Mouse (Mus musculus) layer of hippocampus, adult 2 months (tissue): ENCODE measurements around the gene Adap1. TPM values are rescaled to one million over a fixed set of nuclear protein-coding genes. Genes with fewer than 3 reads are reported as not detected.

ENCODE experiments used
- DNase-seq, 2 experiments: peaks; one replicate each; pipeline ENCODE4 v3.0.0; 2022; ENCODE audit warnings: low spot score in 2 of 2
- H3K27ac ChIP-seq: fragments of 200-600 bp; 2 replicates; pipeline ENCODE4 v1.8.1; 2022
- H3K4me3 ChIP-seq: fragments of 200-600 bp; 2 replicates; pipeline ENCODE4 v1.8.1; 2022; ENCODE audit warnings: mild to moderate bottlenecking
- CTCF ChIP-seq: fragments of 200-600 bp; conservative IDR thresholded peaks from 2 replicates; pipeline ENCODE4 v1.8.1; 2022; ENCODE audit warnings: antibody characterized with exemption, mild to moderate bottlenecking, moderate library complexity
- total RNA-seq, 2 experiments: library from RNA; stranded (reverse); gene quantifications; 2 replicates each; pipeline ENCODE4 v1.2.3; 2021

Gene Adap1
- total RNA-seq, 2 experiments from 2014 or later, result 162 to 171 TPM

DNA sequence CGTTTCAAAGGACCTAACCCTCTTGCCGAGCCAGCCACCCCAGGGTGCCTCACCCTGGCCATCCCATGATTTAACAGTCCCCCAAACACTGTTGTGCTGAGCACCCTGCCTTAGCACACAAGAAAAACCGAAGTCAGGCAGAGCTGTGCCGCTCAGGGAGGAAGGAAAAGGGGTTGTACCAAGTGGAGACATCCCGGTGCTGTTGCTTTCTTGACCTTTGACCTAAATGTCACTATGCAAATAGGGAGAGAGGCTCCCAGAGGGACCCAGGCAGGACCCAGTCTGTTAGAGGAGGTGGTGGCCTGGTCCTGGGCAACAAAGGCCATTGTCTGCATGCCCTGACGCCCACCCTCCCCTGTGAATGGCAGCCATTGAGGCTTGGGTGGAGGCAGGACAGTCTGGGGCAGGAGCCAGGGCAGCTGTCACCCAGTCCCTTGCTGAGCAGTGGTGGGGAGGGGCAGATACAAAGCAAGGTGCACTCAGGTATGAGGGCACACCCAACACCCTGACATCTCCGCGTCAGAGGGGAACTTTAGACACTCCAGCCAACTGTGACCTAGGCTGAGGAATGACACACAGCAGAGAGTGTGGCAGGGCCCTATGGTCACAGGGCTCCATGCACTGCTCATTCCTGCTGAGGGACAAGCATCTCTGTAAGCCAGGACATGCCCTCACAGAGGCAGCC lies 39.9 kb downstream of the Adap1 start:
- no peak for TF ChIP-seq CTCF
- no peak overlapping the region for H3K4me3 ChIP-seq
- no peak for DNase-seq
- peak overlapping the region; percentile 84 for H3K27ac ChIP-seq

DNA sequence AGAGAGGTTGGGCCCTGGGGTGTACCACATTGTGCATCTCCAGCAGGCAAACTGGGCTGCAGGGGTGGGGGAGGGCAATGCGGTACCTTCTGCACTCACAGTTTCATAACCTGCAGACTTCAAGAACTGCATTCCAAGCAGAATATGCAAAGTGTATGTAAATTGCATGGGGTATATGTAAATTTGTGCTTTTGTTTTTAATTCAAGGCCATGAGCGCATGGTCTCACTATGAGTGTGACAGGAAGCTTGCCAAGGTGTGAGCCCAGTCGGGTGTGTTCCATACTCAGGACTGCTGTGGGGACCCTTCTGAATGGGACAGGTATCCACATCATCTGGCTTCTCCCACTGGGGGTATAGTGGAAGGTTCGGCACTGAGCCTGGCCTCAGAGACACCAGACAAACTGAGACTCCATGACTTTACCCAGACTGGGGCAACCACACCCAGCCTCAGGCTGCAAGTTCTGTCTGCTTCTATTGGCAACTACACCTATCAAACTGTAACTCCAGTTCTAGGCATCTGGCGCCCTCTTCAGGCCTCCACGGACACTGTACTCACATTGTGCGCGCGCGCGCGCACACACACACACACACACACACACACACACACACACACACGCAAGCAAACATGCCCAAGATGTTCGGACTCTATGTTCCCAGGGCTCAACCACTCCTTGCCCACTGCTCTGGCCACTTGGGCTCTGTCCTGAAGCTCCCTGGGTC lies 41.8 kb downstream of the Adap1 start:
- no peak overlapping the region for H3K4me3 ChIP-seq
- no peak for DNase-seq
- peak; percentile 22 for TF ChIP-seq CTCF
- peak overlapping the region; percentile 84 for H3K27ac ChIP-seq

DNA sequence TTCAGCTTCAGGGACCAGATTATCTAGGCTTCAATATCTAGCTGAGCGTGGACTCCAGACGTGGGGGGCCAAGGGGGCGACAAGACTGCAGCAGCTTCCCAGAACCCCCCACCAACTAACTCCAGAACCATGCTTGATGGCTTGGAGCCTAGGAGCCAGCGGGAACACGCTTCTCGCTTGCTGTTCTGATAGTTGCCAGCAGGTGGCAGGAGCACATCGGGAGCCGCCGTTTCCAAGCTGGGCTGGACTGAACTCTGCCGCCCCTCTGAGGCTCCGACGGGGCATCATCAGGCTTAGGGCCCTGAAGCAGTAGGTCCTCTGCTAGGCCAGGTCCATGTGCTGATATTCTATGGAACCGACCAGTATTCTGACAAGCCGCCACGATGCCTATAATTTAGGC lies 43.2 kb downstream of the Adap1 start:
- peak; percentile 80 to 93 for DNase-seq
- Histone ChIP-seq H3K27ac (peak overlapping the region; percentile 75), H3K4me3 (no peak overlapping the region)
- peak; percentile 99 for TF ChIP-seq CTCF

DNA sequence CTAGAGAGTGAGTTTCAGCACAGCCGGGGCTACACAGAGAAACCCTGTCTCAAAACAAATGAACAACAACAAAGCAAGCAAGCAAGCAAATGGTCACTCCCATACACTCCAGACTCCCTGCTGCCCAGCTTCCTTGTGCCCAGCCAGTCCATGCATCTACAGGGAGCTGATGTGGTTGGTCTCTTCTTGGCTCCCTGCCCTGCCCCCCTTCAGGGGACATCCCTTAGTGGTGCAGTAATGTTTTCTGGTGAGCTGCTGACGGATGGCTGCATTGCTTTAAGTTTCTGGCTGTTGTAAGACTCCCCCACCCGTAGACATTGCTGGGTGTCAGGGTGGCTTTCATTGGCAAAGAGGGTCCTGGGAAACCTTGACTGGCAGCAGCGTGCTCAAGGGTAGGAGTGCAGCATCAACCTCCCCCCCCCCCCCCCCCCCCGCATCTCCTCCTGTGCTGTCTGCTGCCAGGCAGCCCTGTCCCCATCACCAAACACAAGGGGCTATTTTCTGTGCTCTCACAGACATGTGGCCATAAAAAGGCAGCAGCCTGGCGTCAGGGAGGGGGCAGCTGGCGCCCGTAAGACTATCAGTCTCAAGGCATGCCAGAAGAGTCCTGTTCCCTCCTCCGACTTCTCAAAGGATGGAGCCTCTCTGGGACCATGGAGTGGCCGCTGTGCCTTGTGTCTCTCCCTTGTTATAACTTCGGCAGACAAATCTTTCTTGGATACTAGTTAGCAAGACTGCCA lies 43.9 kb downstream of the Adap1 start:
- no peak for DNase-seq
- TF ChIP-seq CTCF, result no peak
- H3K27ac ChIP-seq, result peak overlapping the region; percentile 75
- no peak overlapping the region for H3K4me3 ChIP-seq

DNA sequence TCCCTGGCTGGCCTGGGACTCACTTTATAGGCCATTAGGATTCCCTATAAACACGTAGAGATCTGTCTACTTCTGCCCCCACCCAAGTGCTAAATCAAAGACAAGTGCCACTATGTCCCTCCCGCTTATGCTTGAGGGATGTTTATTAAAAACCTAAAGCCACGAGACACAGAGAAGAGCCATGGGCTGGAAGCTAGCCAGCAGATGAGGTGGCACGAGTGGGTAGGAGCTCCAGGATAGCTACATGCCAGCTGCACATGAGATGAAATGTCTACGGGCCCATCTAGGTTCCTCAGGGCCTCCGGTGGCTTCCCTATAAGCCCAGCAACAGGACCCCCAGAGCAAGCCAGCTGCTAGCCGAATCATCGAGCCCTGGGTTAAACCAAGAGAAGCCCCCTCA lies 48.1 kb downstream of the Adap1 start:
- no peak for DNase-seq
- Histone ChIP-seq H3K27ac (peak overlapping the region; percentile 39; the same call in 1 of the 2 replicates), H3K4me3 (no peak overlapping the region)
- no peak for TF ChIP-seq CTCF

DNA sequence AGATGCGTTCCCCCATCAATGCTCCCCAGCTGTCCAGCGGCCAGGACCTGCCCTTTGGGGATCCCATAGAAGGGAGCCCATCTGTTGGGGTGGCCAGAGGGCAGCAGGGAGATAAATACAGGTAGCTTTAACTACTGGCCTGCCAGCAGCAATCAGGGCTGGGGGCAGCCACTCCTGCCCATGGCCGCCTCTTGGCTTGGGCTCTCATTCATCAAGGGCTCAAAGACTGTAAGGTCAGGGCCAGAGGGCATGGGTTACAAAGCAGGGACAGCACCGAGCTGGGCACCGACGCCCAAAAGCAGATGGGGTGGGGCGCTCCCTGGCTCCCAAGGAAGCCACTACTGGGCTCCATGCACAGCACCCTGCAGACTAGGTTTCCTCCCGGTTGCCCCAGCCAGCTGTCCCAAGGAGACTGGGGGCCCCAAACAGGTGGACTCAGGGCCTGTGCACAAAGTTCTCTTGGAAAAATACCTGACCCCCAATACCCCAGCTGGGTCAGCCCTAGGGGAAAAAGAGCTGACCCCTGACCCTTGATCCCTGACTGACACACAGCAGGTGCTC lies 53.3 kb downstream of the Adap1 start:
- H3K4me3 ChIP-seq, result no peak overlapping the region
- peak overlapping the region; percentile 51 for H3K27ac ChIP-seq
- no peak for DNase-seq
- no peak for TF ChIP-seq CTCF

DNA sequence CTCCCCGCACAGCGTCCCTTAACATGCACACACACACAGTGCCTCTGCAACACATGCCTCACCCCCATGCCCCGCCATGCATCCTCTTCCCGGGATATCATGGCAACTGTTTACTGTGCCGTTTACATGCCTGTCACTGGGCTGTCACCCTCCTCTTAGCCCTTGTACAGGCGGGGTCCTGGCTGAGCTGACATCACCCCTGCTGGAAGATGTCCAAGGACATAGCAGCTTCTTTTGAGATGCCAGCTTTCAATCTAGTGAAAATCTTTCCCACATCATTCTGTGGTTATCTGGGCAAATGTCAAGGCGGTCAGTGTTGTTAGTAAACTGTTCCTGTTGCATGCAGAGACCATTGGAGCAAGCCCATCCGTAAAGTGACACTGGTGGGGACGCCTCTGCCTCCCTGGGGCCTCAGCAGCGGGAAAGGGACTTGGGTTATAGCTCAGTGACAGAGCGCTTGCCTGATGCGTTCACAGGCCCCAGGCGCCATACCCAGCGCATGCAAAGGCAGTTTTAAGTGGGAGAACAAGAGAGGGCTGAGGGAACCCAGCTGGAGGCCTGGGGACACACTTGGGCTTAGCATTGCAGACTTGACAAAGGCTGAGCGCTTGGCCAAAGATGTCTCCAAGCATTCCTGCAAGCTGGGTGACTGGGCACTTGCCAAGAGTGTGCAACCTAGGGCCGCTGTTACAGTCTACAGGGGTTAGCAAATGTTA lies 54.5 kb downstream of the Adap1 start:
- DNase-seq, result no peak
- Histone ChIP-seq H3K27ac (peak overlapping the region; percentile 77), H3K4me3 (no peak overlapping the region)
- no peak for TF ChIP-seq CTCF

DNA sequence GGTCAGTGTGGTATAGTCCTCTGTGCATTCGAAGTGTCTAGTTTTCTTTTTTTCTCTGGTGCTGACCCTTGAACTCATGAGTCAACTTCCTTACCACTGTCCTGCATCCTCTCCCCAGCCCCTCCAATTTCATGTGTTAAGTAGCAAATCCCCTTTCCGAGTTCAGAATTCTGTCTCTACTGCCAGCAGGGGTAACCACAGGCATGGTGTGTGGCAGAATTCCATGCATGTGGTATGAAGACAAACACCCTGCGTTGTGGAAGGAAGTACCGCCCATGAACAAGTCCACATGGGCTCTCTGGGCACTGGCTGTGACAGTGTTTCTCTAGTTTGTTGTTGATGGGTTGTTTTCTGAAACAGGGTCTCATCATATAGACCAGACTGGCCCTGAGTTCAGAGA lies 57.8 kb downstream of the Adap1 start:
- H3K27ac ChIP-seq, result 0 out of 2 replicates have a peak overlapping the region, but pooled peaks have one; percentile 7
- no peak for DNase-seq
- no peak for TF ChIP-seq CTCF
- no peak overlapping the region for H3K4me3 ChIP-seq

DNA sequence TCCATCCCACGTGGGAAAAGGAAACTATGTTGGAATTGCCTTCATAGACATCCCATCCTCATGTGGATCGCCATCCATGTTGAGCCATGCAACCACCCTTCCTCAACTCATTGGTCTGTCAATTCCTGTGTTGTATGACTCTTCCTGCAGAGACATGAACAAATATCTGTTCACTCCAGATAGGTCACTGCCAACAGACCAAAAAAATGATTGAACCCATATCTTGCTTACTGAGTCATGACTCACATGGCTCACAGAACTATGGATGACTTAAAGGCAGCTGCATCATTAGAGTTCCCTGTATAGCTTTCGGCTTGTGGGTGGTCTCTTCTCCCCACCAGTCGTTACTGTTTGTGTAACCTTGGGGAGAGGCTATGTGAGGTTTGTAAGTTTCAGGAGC lies 64.0 kb downstream of the Adap1 start:
- Histone ChIP-seq H3K27ac (no peak overlapping the region), H3K4me3 (no peak overlapping the region)
- DNase-seq, result no peak
- TF ChIP-seq CTCF, result no peak

DNA sequence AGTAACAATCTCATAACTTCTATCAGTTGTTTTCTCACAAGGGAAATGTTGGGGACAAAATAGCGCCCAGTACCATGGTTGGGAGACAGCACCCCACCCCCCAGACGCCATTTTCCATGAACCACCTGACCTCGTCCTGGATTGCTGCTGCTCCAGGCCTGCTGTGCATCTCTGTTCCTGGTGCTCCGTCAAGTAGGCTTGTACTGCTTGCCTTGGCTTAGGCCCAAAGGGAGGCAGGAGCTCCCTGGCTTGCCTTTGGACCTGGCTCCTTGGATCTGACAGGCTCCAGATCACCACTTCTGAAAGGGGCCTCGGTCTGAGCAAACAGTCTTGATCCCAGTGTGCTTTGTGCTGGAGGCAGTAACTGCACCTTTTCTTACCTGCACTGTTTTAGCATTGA lies 65.6 kb downstream of the Adap1 start:
- TF ChIP-seq CTCF, result no peak
- Histone ChIP-seq H3K27ac (no peak overlapping the region), H3K4me3 (no peak overlapping the region)
- no peak for DNase-seq

DNA sequence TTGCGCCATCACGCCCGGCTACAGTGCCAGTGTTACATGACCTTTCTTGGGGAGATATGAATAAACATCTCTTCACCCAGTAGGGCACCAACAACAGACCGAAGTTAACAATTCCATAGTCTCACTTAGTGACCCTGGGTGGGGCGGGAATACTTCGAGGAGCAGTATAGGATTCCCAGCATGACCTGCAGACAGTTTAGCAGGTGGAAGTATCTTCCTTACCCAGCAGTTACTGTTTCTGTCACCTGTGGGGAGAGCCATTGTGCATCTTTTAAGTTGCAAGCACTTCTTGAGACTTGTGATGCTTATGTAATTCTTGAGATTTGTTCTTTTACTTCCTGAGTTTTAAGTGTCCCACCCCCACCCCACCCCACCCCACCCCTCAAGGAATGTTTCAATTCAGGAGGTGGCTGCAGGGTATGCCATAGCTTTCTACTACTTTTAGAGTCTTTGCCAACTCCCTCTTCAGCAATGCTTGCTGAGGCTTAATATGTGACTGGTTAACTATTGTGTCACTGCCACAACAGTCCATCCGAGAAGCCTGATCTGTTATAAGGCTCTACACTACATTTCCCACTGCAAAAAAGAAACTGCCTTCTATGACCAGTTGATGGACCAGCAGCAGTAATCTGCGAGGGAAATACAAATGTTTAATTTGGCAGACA lies 66.9 kb downstream of the Adap1 start:
- Histone ChIP-seq H3K27ac (no peak overlapping the region), H3K4me3 (no peak overlapping the region)
- TF ChIP-seq CTCF, result no peak
- DNase-seq, result no peak

DNA sequence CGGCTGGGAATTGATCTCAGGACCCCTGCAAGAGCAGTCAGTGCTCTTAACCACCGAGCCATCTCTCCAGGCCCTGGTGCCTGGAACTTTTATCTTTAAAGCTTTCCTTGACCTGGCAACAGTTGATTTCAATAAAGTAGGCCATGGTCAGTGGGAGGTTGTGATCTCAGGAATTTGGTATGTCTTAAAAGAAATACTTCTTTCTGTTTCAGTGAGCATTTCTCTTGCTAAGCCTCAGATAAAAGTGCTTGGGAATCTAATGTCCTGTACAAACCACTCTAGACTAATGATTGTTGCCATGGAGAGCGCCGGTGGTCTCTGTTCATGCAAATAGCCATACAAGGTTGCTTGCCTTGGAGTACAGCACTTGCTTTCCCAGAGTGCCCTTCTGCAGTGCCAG lies 67.6 kb downstream of the Adap1 start:
- TF ChIP-seq CTCF, result no peak
- no peak overlapping the region for H3K4me3 ChIP-seq
- DNase-seq, result no peak
- H3K27ac ChIP-seq, result no peak overlapping the region
